Mouse (Mus musculus) ES-Bruce4 (cell line): ENCODE results near the gene Slc9a2. TPM values are rescaled to one million over a fixed set of nuclear protein-coding genes. Genes with fewer than 3 reads are reported as not detected.

Experiments used
- H3K27ac ChIP-seq: 2 replicates; pipeline ENCODE4 v1.5.1; 2012; ENCODE audit warnings: low read length, inconsistent platforms; ENCODE audit not compliant: insufficient read depth
- H3K27me3 ChIP-seq: 2 replicates; pipeline ENCODE4 v1.6.1; 2012; ENCODE audit warnings: mild to moderate bottlenecking, low read length, inconsistent platforms; ENCODE audit not compliant: control insufficient read depth, poor library complexity, insufficient read depth, severe bottlenecking
- H3K36me3 ChIP-seq: 2 replicates; pipeline ENCODE4 v1.6.1; 2012; ENCODE audit warnings: inconsistent platforms, mild to moderate bottlenecking, low read length, moderate library complexity; ENCODE audit not compliant: control insufficient read depth, poor library complexity, insufficient read depth, severe bottlenecking
- H3K4me1 ChIP-seq: one replicate; pipeline ENCODE4 v1.8.1; 2011; ENCODE audit warnings: low read length; ENCODE audit not compliant: control insufficient read depth, insufficient read depth
- H3K4me3 ChIP-seq: 2 replicates; pipeline ENCODE4 v1.5.1; 2011; ENCODE audit warnings: low read depth, mild to moderate bottlenecking, low read length
- H3K9ac ChIP-seq: 2 replicates; pipeline ENCODE4 v1.6.1; 2012; ENCODE audit warnings: low read depth, mild to moderate bottlenecking, inconsistent platforms; ENCODE audit not compliant: poor library complexity, severe bottlenecking
- H3K9me3 ChIP-seq: replicated peaks from 2 replicates; pipeline ENCODE4 v1.6.1; 2012; ENCODE audit warnings: mild to moderate bottlenecking, low read length, inconsistent platforms; ENCODE audit not compliant: control insufficient read depth, poor library complexity, insufficient read depth, severe bottlenecking
- CTCF ChIP-seq: IDR thresholded peaks from one replicate; pipeline ENCODE4 v1.8.1; 2011; ENCODE audit warnings: low read depth, low read length
- EP300 ChIP-seq: IDR thresholded peaks from 2 replicates; pipeline ENCODE4 v1.6.1; 2011; ENCODE audit warnings: low read depth, low read length; ENCODE audit not compliant: insufficient read depth
- POLR2A ChIP-seq: IDR thresholded peaks from one replicate; pipeline ENCODE4 v1.8.1; 2011; ENCODE audit warnings: low read length; ENCODE audit not compliant: insufficient read depth
- polyA plus RNA-seq: library from polyadenylated mRNA; stranded (reverse); fragments of >200 nt; gene quantifications from 2 replicates; pipeline ENCODE4 v1.2.4, GENCODE M21; 2011; ENCODE audit warnings: low read depth; ENCODE audit not compliant: missing spikeins, insufficient read depth, insufficient read length

The Slc9a2 gene
- polyA plus RNA-seq: not detected in 2 replicates

DNA sequence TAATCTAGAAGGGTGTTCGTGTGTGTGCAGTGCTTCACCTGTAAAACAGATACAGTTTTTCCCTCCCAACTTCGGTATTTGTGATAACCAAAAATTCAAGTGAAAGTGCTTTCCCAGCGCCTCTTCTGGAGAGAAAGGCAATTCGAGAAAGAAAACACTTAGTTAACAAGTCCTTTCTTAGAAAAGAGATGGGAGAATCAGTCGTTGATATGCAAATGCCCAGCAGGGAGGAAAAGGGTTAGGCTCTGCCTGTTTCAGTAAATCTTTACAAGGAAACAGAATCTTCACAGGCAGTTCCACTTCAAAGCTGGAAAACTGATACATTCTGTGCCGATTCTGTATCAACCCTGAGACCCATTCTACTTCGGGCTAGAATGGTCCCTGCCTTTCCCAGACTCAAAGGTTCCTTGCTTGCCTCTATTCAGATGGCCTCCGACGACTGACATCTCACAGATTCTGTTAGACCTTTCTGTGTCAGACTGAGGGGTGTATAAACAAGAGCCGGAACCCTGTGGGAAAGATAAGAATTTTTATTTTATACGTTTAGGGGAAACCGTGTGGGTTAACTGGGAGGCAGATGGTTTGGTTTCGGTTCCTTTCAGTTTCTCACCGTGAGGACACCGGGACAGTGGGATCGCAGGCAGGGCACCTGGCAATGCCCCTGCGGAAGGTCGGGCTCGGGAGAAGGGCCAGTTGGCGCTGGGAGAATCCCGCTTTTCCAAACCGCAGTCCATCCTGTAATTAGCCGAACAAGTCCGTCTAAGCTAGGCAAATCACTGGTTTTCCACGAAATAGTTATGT, at the start of gene Slc9a2:
Gene Slc9a2 (plus strand): TSS at position 508 of the 801 bp plus-strand sequence.
- no peaks in the 10 kb centered on the region for H3K36me3 ChIP-seq
- no peaks in the 10 kb centered on the region for H3K9me3 ChIP-seq
- H3K27me3 ChIP-seq: peaks cover 34% of the 10 kb centered on the region
- peak within 1 kb of the TSS; percentile 27 for H3K9ac ChIP-seq
- H3K27ac ChIP-seq: no peak within 1 kb of the TSS
- no peaks in the 10 kb centered on the region for H3K4me1 ChIP-seq
- TF ChIP-seq CTCF (no peak), POLR2A (no peak), EP300 (no peak)
- H3K4me3 ChIP-seq: peak within 1 kb of the TSS; percentile 41

- no peak overlapping the region for H3K9ac ChIP-seq
Observed at GRCm38 (mm10) chr1:40632407-40633062, 47.8 kb upstream of the Slc9a2 start.

DNA sequence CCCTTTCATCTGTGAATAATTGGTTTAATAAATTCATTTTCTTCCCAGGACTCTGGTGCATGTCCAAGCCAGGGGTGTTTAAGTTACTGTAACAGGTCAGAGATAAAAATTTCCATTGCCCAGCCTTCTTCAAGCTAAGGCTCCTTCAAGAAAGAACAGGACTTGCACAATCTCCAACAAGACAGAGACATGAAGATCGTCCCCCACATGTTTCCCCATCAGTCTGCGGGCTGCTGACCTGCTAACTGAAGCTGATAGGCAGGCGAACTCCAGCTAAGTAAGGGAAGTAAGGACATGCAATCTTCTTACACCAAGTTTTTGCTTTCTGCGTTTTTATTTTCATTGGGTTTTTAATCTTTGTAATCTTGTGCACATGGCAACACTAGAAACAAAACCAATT, 45.8 kb upstream of the Slc9a2 start:
- no peak overlapping the region for H3K4me3 ChIP-seq
- no peaks in the 10 kb centered on the region for H3K4me1 ChIP-seq
- H3K27ac ChIP-seq: no peak overlapping the region
- TF ChIP-seq POLR2A (no peak), EP300 (no peak), CTCF (no peak)
- H3K27me3 ChIP-seq: no peaks in the 10 kb centered on the region
- H3K9ac ChIP-seq: no peak overlapping the region
- no peaks in the 10 kb centered on the region for H3K36me3 ChIP-seq
- no peaks in the 10 kb centered on the region for H3K9me3 ChIP-seq

More at GRCm38 (mm10) chr1:40632407-40633062, 47.8 kb upstream of the Slc9a2 start:
- H3K4me1 ChIP-seq: no peaks in the 10 kb centered on the region
- no peaks in the 10 kb centered on the region for H3K36me3 ChIP-seq
- no peaks in the 10 kb centered on the region for H3K9me3 ChIP-seq
- TF ChIP-seq POLR2A (no peak), EP300 (no peak)
- H3K4me3 ChIP-seq: no peak overlapping the region
- H3K27ac ChIP-seq: no peak overlapping the region
- H3K27me3 ChIP-seq: no peaks in the 10 kb centered on the region

GRCm38 (mm10) chr1:40648234-40648633, 32.1 kb upstream of the Slc9a2 start:
- no peaks in the 10 kb centered on the region; the same call in 1 of the 2 replicates for H3K9me3 ChIP-seq
- no peaks in the 10 kb centered on the region for H3K36me3 ChIP-seq
- no peaks in the 10 kb centered on the region for H3K27me3 ChIP-seq
- no peaks in the 10 kb centered on the region for H3K4me1 ChIP-seq
- no peak overlapping the region for H3K9ac ChIP-seq
- H3K4me3 ChIP-seq: no peak overlapping the region
- no peak overlapping the region for H3K27ac ChIP-seq
- TF ChIP-seq EP300: no peak
- no peak for TF ChIP-seq POLR2A
- no peak for TF ChIP-seq CTCF

DNA sequence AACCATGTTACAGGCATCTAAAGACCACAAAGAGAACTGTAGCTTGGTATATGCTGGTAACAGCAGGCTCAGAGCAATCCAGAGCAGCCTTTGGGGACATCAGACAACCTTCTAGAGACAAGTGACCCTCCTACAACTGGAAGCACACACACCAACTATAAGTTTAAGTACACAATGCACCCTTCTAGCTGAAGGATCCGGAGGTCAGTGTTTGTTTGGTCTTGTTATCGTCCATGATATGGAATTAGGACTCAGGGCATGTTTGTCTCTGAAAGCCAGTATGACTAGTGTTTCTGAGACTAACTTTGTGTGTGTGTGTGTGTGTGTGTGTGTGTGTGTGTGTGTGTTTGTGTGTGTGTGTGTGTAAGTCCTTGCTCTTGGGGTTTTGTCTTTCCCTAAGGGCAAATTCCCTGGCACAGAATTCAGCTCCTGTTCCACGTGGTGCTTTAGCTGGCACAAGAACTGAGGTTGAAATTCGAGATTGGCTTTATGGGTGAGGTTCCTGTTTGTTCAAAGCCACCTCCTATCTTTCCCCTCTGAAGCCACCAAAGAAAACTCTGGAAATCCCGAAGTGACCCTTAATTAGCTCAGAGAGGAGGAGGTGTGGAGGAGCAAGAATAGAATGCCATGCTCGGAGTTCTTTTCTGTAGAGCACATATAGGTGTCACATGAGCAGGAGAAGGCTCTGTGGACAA, 29.4 kb upstream of the Slc9a2 start:
- Histone ChIP-seq H3K9ac (no peak overlapping the region), H3K27me3 (no peaks in the 10 kb centered on the region; the same call in 1 of the 2 replicates)
- no peak for TF ChIP-seq EP300
- no peak for TF ChIP-seq POLR2A
- TF ChIP-seq CTCF: no peak

GRCm38 (mm10) chr1:40657035-40657434, 23.3 kb upstream of the Slc9a2 start:
- TF ChIP-seq CTCF: no peak
- no peak for TF ChIP-seq POLR2A
- no peak for TF ChIP-seq EP300
- H3K9me3 ChIP-seq: no peaks in the 10 kb centered on the region
- no peak overlapping the region for H3K27ac ChIP-seq
- H3K36me3 ChIP-seq: no peaks in the 10 kb centered on the region
- H3K27me3 ChIP-seq: no peaks in the 10 kb centered on the region; the same call in 1 of the 2 replicates
- no peaks in the 10 kb centered on the region for H3K4me1 ChIP-seq
- H3K9ac ChIP-seq: no peak overlapping the region
- no peak overlapping the region for H3K4me3 ChIP-seq

More for the DNA sequence above, 29.4 kb upstream of the Slc9a2 start:
- H3K27ac ChIP-seq: no peak overlapping the region
- no peaks in the 10 kb centered on the region for H3K36me3 ChIP-seq
- no peaks in the 10 kb centered on the region; the same call in 1 of the 2 replicates for H3K9me3 ChIP-seq
- H3K4me3 ChIP-seq: no peak overlapping the region
- no peaks in the 10 kb centered on the region for H3K4me1 ChIP-seq
